Mouse (Mus musculus) stomach, embryonic 14.5 days (tissue): ENCODE results near the gene Grik5. TPM values are rescaled to one million over a fixed set of nuclear protein-coding genes. Genes with fewer than 3 reads are reported as not detected.

Experiments used
- ATAC-seq: fragments of 200-750 bp; cut with Nextera tagmentation; 2 replicates; pipeline ENCODE4 v1.8.0; 2017; ENCODE audit warnings: low read depth, moderate TSS enrichment; ENCODE audit not compliant: insufficient number of reproducible peaks, insufficient read depth, low FRiP score
- H3K27ac ChIP-seq: fragments of 300-500 bp; sonication (generic); 2 replicates; pipeline ENCODE4 v1.5.1; 2014; ENCODE audit warnings: mild to moderate bottlenecking, low read length, moderate library complexity, mixed read lengths
- H3K27me3 ChIP-seq: fragments of 300-500 bp; sonication (generic); 2 replicates; pipeline ENCODE4 v1.6.1; 2014; ENCODE audit warnings: low read length, control low read depth, mixed read lengths; ENCODE audit not compliant: control insufficient read depth, insufficient read depth
- H3K36me3 ChIP-seq: fragments of 300-500 bp; sonication (generic); 2 replicates; pipeline ENCODE4 v1.6.1; 2014; ENCODE audit warnings: mild to moderate bottlenecking, control low read depth, low read length, moderate library complexity, mixed read lengths; ENCODE audit not compliant: control insufficient read depth, insufficient read depth
- H3K4me1 ChIP-seq: fragments of 300-500 bp; sonication (generic); 2 replicates; pipeline ENCODE4 v1.6.1; 2014; ENCODE audit warnings: low read length, control low read depth, mixed read lengths; ENCODE audit not compliant: control insufficient read depth, insufficient read depth
- H3K4me2 ChIP-seq: fragments of 300-500 bp; sonication (generic); replicated peaks from 2 replicates; pipeline ENCODE4 v1.6.1; 2014; ENCODE audit warnings: low read depth, low read length, control low read depth
- H3K4me3 ChIP-seq: fragments of 300-500 bp; sonication (generic); 2 replicates; pipeline ENCODE4 v1.5.1; 2014; ENCODE audit warnings: low read depth, low read length, control low read depth
- H3K9ac ChIP-seq: fragments of 300-500 bp; sonication (generic); replicated peaks from 2 replicates; pipeline ENCODE4 v1.6.1; 2014; ENCODE audit warnings: low read depth, mild to moderate bottlenecking, control low read depth, low read length, moderate library complexity, mixed read lengths
- H3K9me3 ChIP-seq: fragments of 300-500 bp; sonication (generic); 2 replicates; pipeline ENCODE4 v1.6.1; 2016; ENCODE audit warnings: low read depth, low read length, control low read depth; ENCODE audit not compliant: control insufficient read depth
- WGBS: fragments of 180-500 bp; shearing (Covaris S2); extraction: QIAGEN DNeasy Blood & Tissue Kit; methylation state at CpG from one replicate; pipeline ENCODE4 v1.1.7; 2014; 5-methylcytosine and 5-hydroxymethylcytosine counted together
- polyA plus RNA-seq: library from polyadenylated mRNA; unstranded; fragments of >200 nt; fragmentation: Nextera tagmentation; extraction: Ambion mirVana; gene quantifications from 2 replicates; pipeline ENCODE4 v1.2.1, GENCODE M21; 2014

Grik5 gene
- polyA plus RNA-seq, 1 experiment from 2014 or later: 12.3 TPM

- no peak overlapping the region for H3K4me2 ChIP-seq
- WGBS: 49% methylated on average over 16 of the region's 17 CpGs
- no peaks in the 10 kb centered on the region for H3K36me3 ChIP-seq
- H3K9me3 ChIP-seq: no peaks in the 10 kb centered on the region
- no peaks in the 10 kb centered on the region for H3K4me1 ChIP-seq
- H3K27ac ChIP-seq: no peak overlapping the region
- H3K9ac ChIP-seq: no peak overlapping the region
- 0 out of 2 replicates have a peak, but pooled peaks have one; percentile 23 for ATAC-seq
- no peak overlapping the region for H3K4me3 ChIP-seq
- H3K27me3 ChIP-seq: no peaks in the 10 kb centered on the region
These were observed 34.8 kb upstream of the Grik5 start for GRCm38 (mm10) chr7:25106790-25107502.

GRCm38 (mm10) chr7:25105411-25106160, 33.4 kb upstream of the Grik5 start:
- no peaks in the 10 kb centered on the region for H3K36me3 ChIP-seq
- H3K9ac ChIP-seq: no peak overlapping the region
- H3K27me3 ChIP-seq: no peaks in the 10 kb centered on the region
- no peak overlapping the region for H3K4me3 ChIP-seq
- no peak overlapping the region for H3K4me2 ChIP-seq
- no peak for ATAC-seq
- H3K9me3 ChIP-seq: no peaks in the 10 kb centered on the region
- 21% methylated on average over 17 of the region's 17 CpGs for WGBS
- H3K4me1 ChIP-seq: no peaks in the 10 kb centered on the region
- no peak overlapping the region for H3K27ac ChIP-seq

DNA sequence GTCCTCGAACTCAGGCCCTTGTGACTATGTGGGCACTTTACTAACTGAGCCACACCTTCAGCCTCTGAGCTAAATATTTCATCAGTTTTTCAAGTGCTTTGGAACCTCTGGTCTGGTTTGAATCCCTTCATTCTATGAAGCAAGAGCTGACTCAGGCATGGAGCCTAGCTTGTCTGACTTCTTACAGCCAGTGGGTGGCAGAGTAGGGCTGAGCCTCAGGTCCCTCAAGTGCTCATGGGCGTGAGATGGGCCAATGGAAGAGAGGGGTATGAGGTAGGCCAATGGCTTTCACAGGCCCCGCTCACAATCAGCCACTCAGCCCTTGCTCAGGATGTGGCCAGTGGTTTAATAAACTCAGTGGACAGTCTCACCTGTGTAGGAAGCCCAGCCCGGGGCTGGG, 27.4 kb upstream of the Grik5 start:
- WGBS: 45% methylated on average over 4 of the region's 4 CpGs
- no peak overlapping the region for H3K9ac ChIP-seq
- H3K27ac ChIP-seq: no peak overlapping the region
- ATAC-seq: no peak
- H3K9me3 ChIP-seq: no peaks in the 10 kb centered on the region
- no peak overlapping the region for H3K4me2 ChIP-seq
- no peaks in the 10 kb centered on the region for H3K4me1 ChIP-seq
- H3K27me3 ChIP-seq: no peaks in the 10 kb centered on the region
- H3K4me3 ChIP-seq: no peak overlapping the region
- H3K36me3 ChIP-seq: no peaks in the 10 kb centered on the region

- 71% methylated on average over 3 of the region's 3 CpGs for WGBS
- H3K27ac ChIP-seq: no peak overlapping the region
- H3K9ac ChIP-seq: no peak overlapping the region
- H3K4me3 ChIP-seq: no peak overlapping the region
- no peaks in the 10 kb centered on the region for H3K36me3 ChIP-seq
- no peaks in the 10 kb centered on the region for H3K9me3 ChIP-seq
- ATAC-seq: no peak
- no peaks in the 10 kb centered on the region for H3K4me1 ChIP-seq
- no peak overlapping the region for H3K4me2 ChIP-seq
- no peaks in the 10 kb centered on the region for H3K27me3 ChIP-seq
These were observed 26.0 kb upstream of the Grik5 start for GRCm38 (mm10) chr7:25098169-25098568.

DNA sequence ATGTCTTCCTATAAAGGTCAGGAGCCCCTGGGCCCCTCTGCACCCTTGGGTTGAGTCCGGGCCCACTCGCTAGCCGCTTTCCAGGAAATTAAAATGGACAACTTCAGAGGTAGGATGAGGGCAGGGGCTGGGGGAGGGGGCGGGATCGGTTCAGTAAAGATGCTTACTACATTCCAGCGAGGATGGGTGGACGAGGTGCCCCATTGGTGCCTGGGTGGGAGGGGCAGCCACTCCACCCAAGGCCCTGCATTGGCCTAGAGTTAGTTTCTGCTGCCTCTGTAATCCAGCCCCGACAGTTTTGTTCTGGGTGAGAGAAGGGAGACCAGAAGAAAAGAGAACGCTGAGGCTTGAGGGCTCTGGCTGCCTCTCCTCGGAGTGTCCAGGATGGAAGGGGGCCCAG, 17.7 kb upstream of the Grik5 start:
- no peaks in the 10 kb centered on the region for H3K27me3 ChIP-seq
- ATAC-seq: no peak
- H3K4me1 ChIP-seq: no peaks in the 10 kb centered on the region; the same call in 1 of the 2 replicates
- H3K9ac ChIP-seq: no peak overlapping the region
- H3K4me2 ChIP-seq: no peak overlapping the region
- 30% methylated on average over 10 of the region's 10 CpGs for WGBS
- H3K27ac ChIP-seq: no peak overlapping the region
- no peak overlapping the region for H3K4me3 ChIP-seq
- H3K36me3 ChIP-seq: peaks cover 5% of the 10 kb centered on the region
- no peaks in the 10 kb centered on the region for H3K9me3 ChIP-seq

- no peaks in the 10 kb centered on the region for H3K9me3 ChIP-seq
- H3K4me2 ChIP-seq: no peak overlapping the region
- no peaks in the 10 kb centered on the region; the same call in 1 of the 2 replicates for H3K4me1 ChIP-seq
- H3K4me3 ChIP-seq: no peak overlapping the region
- peaks cover 14% of the 10 kb centered on the region for H3K36me3 ChIP-seq
- H3K27me3 ChIP-seq: no peaks in the 10 kb centered on the region
- H3K9ac ChIP-seq: no peak overlapping the region
- 13% methylated on average over 11 of the region's 11 CpGs for WGBS
- H3K27ac ChIP-seq: no peak overlapping the region
- no peak; the same call in 1 of the 2 replicates for ATAC-seq
These were observed 16.8 kb upstream of the Grik5 start for GRCm38 (mm10) chr7:25088968-25089367.

- no peaks in the 10 kb centered on the region; the same call in 1 of the 2 replicates for H3K4me1 ChIP-seq
- H3K36me3 ChIP-seq: peaks cover 19% of the 10 kb centered on the region
- no peak overlapping the region for H3K27ac ChIP-seq
- H3K27me3 ChIP-seq: no peaks in the 10 kb centered on the region
- no peak overlapping the region for H3K4me2 ChIP-seq
- H3K4me3 ChIP-seq: no peak overlapping the region
- no peak overlapping the region for H3K9ac ChIP-seq
- 6% methylated on average over 10 of the region's 10 CpGs for WGBS
- ATAC-seq: 0 out of 2 replicates have a peak, but pooled peaks have one; percentile 39
- H3K9me3 ChIP-seq: no peaks in the 10 kb centered on the region
These were observed 16.4 kb upstream of the Grik5 start for GRCm38 (mm10) chr7:25088531-25088930.

DNA sequence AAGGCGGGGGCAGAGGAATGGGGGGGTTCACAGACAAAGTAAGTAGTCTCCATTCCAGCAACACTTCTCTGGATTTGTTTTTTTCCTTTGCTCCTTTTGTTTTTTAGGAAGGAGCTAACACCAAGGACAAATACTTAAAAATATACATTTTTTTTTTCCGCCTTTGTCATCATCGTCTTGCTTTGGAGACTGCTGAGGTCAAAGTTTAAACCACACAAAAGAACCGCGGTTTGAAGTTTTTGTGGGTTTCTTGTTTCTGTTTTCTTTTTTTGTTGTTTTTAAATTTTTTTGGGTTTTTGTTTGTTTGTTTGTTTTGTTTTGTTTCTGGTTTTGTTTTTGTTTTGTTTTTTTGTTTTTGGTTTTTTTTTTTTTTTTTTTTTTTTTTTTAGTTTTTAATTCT, 15.8 kb upstream of the Grik5 start:
- no peak overlapping the region for H3K4me3 ChIP-seq
- no peaks in the 10 kb centered on the region for H3K9me3 ChIP-seq

More for the DNA sequence above, 15.8 kb upstream of the Grik5 start:
- 63% methylated on average over 5 of the region's 5 CpGs for WGBS
- no peak overlapping the region for H3K27ac ChIP-seq
- H3K36me3 ChIP-seq: peaks cover 21% of the 10 kb centered on the region
- H3K27me3 ChIP-seq: no peaks in the 10 kb centered on the region
- H3K4me1 ChIP-seq: no peaks in the 10 kb centered on the region; the same call in 1 of the 2 replicates
- ATAC-seq: no peak
- no peak overlapping the region for H3K9ac ChIP-seq
- H3K4me2 ChIP-seq: no peak overlapping the region
